Mouse (Mus musculus): ENCODE measurements around the gene Asic2. TPM values are rescaled to one million over a fixed set of nuclear protein-coding genes. Genes with fewer than 3 reads are reported as not detected.

The Asic2 gene
- total and polyA plus RNA-seq, 3 experiments = not detected

DNA sequence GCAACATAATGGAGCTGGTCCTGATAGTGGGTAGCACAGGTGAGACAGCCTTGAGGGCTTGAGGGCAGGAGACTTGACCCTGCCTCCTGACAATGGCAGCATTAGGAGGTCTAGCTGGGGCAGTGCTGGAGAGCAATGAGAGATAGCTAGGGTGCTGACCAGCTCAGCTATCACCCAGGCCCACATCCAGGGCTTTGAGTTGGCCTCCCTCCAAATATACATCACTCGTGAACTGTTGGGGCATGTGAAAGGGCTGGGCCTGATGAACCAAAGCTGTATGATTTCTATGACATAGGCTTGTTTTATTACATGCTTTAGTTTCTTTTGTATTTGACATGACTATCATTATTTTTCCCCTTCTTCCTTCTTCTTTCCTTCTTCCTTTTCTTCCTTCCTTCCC is 176.7 kb downstream of the Asic2 start:
- H3K36me3 ChIP-seq (ENCODE audit: control insufficient read depth in 1 of 2, insufficient read depth in 2 of 2, low read length in 2 of 2) = no peaks in the 10 kb centered on the region
- H3K27ac ChIP-seq (ENCODE audit: control insufficient read depth, low read depth, low read length) = no peak overlapping the region
- H3K9ac ChIP-seq (ENCODE audit: control insufficient read depth, low read depth, low read length, poor library complexity, severe bottlenecking) = no peak overlapping the region
- no peaks in the 10 kb centered on the region for H3K9me3 ChIP-seq (replicated peaks; ENCODE audit: insufficient read depth, low read length)
- no peaks in the 10 kb centered on the region for H3K4me1 ChIP-seq (ENCODE audit: control insufficient read depth in 1 of 2, insufficient read depth in 2 of 2, low read length in 2 of 2)
- no peak for DNase-seq (ENCODE audit: low read depth, low spot score)
- no peak overlapping the region for H3K4me3 ChIP-seq (ENCODE audit: control insufficient read depth in 1 of 2, insufficient read depth in 1 of 2, low read depth in 2 of 2, low read length in 2 of 2)
- H3K27me3 ChIP-seq (ENCODE audit: control insufficient read depth in 1 of 2, insufficient read depth in 2 of 2, low read length in 2 of 2) = no peaks in the 10 kb centered on the region
- TF ChIP-seq CTCF (IDR thresholded peaks at IDR 0.05 in 2 of 3, conservative IDR thresholded peaks at IDR 0.05 in 1 of 3; ENCODE audit: control insufficient read depth in 1 of 3, insufficient read depth in 1 of 3, low read depth in 2 of 3, low read length in 3 of 3, poor library complexity in 1 of 3, severe bottlenecking in 1 of 3) (no peak), POLR2AphosphoS5 (IDR thresholded peaks at IDR 0.05; ENCODE audit: borderline replicate concordance, low read depth, low read length) (no peak)
- H3K79me2 ChIP-seq (ENCODE audit: control insufficient read depth, insufficient read depth, low read length, poor library complexity) = no peaks in the 10 kb centered on the region

DNA sequence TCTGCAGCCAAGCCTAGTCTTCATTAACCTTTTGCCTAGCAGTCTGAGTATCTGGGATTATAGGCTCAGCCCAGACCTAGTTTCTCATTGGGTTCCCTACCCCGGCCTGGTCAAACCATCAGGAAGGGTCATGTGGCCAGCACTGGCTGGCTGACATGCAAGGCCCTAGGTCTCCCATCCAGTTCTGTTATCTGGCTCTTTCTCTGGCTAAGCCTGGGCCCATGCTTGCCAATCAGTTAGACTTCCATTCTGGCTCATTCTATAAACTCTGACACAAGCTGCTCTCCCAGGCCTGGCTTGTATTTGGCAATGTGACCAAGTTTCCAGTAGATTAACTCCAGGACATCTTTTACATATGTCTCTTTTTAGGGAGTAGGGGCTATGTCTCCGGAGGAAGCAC is 187.7 kb downstream of the Asic2 start:
- no peak overlapping the region for H3K9ac ChIP-seq (ENCODE audit: control insufficient read depth, low read depth, low read length, poor library complexity, severe bottlenecking)
- H3K27me3 ChIP-seq (ENCODE audit: control insufficient read depth in 1 of 2, insufficient read depth in 2 of 2, low read length in 2 of 2) = no peaks in the 10 kb centered on the region; a peak in 1 of 4 replicates
- no peak for DNase-seq (ENCODE audit: low read depth, low spot score)
- H3K4me1 ChIP-seq (ENCODE audit: control insufficient read depth in 1 of 2, insufficient read depth in 2 of 2, low read length in 2 of 2) = no peaks in the 10 kb centered on the region
- TF ChIP-seq CHD1 (IDR thresholded peaks at IDR 0.05; ENCODE audit: low read depth, low read length) = no peak
- no peak for TF ChIP-seq MAZ (IDR thresholded peaks at IDR 0.05; ENCODE audit: low read depth, low read length)
- no peak for TF ChIP-seq ZNF384 (IDR thresholded peaks at IDR 0.05; ENCODE audit: low read depth, low read length)
- TF ChIP-seq ZKSCAN1 (IDR thresholded peaks at IDR 0.05; ENCODE audit: low read depth, low read length) = no peak
- TF ChIP-seq MAX (IDR thresholded peaks at IDR 0.05; ENCODE audit: low read length) = no peak
- no peak for TF ChIP-seq HCFC1 (IDR thresholded peaks at IDR 0.05; ENCODE audit: low read depth, low read length)
- TF ChIP-seq MAFK (IDR thresholded peaks at IDR 0.05; ENCODE audit: borderline replicate concordance, low read depth, low read length) = no peak
- TF ChIP-seq NELFE (IDR thresholded peaks at IDR 0.05; ENCODE audit: low read depth, low read length) = no peak
- no peak for TF ChIP-seq TBP (IDR thresholded peaks at IDR 0.05; ENCODE audit: low read depth, low read length)
- TF ChIP-seq CHD2 (IDR thresholded peaks at IDR 0.05; ENCODE audit: low read length) = no peak
- no peak for TF ChIP-seq BHLHE40 (IDR thresholded peaks at IDR 0.05; ENCODE audit: borderline replicate concordance, low read depth, low read length)
- TF ChIP-seq E2F4 (IDR thresholded peaks at IDR 0.05; ENCODE audit: borderline replicate concordance, low read depth, low read length) = no peak
- no peak for TF ChIP-seq RCOR1 (IDR thresholded peaks at IDR 0.05; ENCODE audit: low read depth, low read length)
- no peaks in the 10 kb centered on the region for H3K36me3 ChIP-seq (ENCODE audit: control insufficient read depth in 1 of 2, insufficient read depth in 2 of 2, low read length in 2 of 2)
- no peak overlapping the region for H3K27ac ChIP-seq (ENCODE audit: control insufficient read depth, low read depth, low read length)
- H3K4me3 ChIP-seq (ENCODE audit: control insufficient read depth in 1 of 2, insufficient read depth in 1 of 2, low read depth in 2 of 2, low read length in 2 of 2) = no peak overlapping the region
- no peaks in the 10 kb centered on the region for H3K79me2 ChIP-seq (ENCODE audit: control insufficient read depth, insufficient read depth, low read length, poor library complexity)
- no peaks in the 10 kb centered on the region for H3K9me3 ChIP-seq (replicated peaks; ENCODE audit: insufficient read depth, low read length)

GRCm38 (mm10) chr11:81779881-81780280 is 188.4 kb downstream of the Asic2 start:
- Histone ChIP-seq H3K79me2 (ENCODE audit: control insufficient read depth, insufficient read depth, low read length, poor library complexity) (no peaks in the 10 kb centered on the region), H3K36me3 (ENCODE audit: control insufficient read depth in 1 of 2, insufficient read depth in 2 of 2, low read length in 2 of 2) (no peaks in the 10 kb centered on the region), H3K27me3 (ENCODE audit: control insufficient read depth in 1 of 2, insufficient read depth in 2 of 2, low read length in 2 of 2) (no peaks in the 10 kb centered on the region; a peak in 1 of 4 replicates), H3K9ac (ENCODE audit: control insufficient read depth, low read depth, low read length, poor library complexity, severe bottlenecking) (no peak overlapping the region), H3K27ac (ENCODE audit: control insufficient read depth, low read depth, low read length) (no peak overlapping the region), H3K9me3 (replicated peaks; ENCODE audit: insufficient read depth, low read length) (no peaks in the 10 kb centered on the region), H3K4me1 (ENCODE audit: control insufficient read depth in 1 of 2, insufficient read depth in 2 of 2, low read length in 2 of 2) (no peaks in the 10 kb centered on the region), H3K4me3 (ENCODE audit: control insufficient read depth in 1 of 2, insufficient read depth in 1 of 2, low read depth in 2 of 2, low read length in 2 of 2) (no peak overlapping the region)
- DNase-seq (ENCODE audit: low read depth, low spot score) = no peak
- TF ChIP-seq MEF2A (IDR thresholded peaks at IDR 0.05; ENCODE audit: extremely low read depth, insufficient replicate concordance, low read depth, low read length, poor library complexity, severe bottlenecking) (no peak), ZMIZ1 (IDR thresholded peaks at IDR 0.05; ENCODE audit: low read depth, low read length) (no peak), USF1 (IDR thresholded peaks at IDR 0.05; ENCODE audit: low read depth, low read length) (no peak), UBTF (IDR thresholded peaks at IDR 0.05; ENCODE audit: borderline replicate concordance, insufficient read depth, low read depth, low read length) (no peak), ELF1 (IDR thresholded peaks at IDR 0.05; ENCODE audit: low read depth, low read length) (no peak), RAD21 (IDR thresholded peaks at IDR 0.05; ENCODE audit: low read depth, low read length) (no peak)
